Mouse (Mus musculus) lung, postnatal 0 days (tissue): ENCODE data around the gene Tmem44.

ENCODE experiments used
- CTCF ChIP-seq: IDR thresholded peaks from 2 replicates; pipeline ENCODE4 v1.5.1; 2016; ENCODE audit warnings: antibody characterized with exemption, mild to moderate bottlenecking
- EP300 ChIP-seq: IDR thresholded peaks from 2 replicates; pipeline ENCODE4 v1.6.1; 2016; ENCODE audit warnings: antibody characterized with exemption, mild to moderate bottlenecking, control low read depth

DNA sequence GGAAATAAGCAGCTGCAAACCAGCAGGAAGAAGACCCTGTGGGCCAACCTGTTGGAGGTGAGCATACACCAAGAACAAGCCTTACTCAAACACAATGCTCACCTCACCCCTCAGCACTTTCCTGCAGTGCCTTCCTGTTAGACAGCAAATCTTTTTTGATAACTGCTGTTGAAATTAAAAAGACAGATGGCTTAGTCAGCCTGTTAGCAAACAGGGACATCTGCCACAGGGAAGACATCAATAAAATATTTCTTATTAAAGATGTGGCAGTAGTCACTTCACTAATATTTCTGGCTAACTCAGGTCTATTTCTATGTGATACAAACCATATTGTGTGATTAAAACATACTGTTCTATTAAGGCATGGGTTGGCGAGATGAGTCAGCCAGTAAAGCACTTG is 25.8 kb upstream of the Tmem44 start:
- TF ChIP-seq CTCF (no peak), EP300 (no peak)
